ENCODE assay signal across 26 mouse cellular contexts in the genomic region with DNA sequence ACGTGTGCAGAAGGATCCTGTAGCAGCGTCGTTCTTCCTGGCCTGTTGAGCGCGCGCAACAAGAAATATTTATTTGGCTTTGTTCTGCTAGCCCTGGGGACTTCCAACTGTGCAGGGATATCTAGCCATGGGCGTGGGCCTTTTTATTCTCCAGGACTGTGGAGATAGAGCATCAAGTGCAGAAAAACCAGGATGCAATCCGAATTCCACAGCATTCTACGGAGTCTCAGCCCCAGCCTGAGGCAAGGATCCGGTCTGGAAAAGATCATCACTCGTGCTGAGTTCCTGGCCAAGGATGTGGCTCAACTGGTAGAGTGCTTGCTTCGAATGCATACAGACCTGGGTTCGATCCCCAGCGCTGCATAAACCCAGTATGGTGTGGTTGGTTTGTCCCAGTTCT.
"Had no signal": no experiment of that assay in that cellular context is flagged by ENCODE, and none has a peak within 500 bp of the region (broad histone marks: within the 10 kb centered on the region; RNA-seq: fewer than 3 reads in every experiment).

No protein-coding gene starts in this region.

- H3K9me3 ChIP-seq: heart, embryonic 13.5 days; heart, embryonic 15.5 days; hindbrain, embryonic 13.5 days; kidney, embryonic 15.5 days; limb, embryonic 13.5 days; limb, embryonic 15.5 days; liver, embryonic 12.5 days had no signal

- H3K4me2 ChIP-seq: heart, embryonic 11.5 days; heart, embryonic 13.5 days; heart, embryonic 15.5 days; hindbrain, embryonic 13.5 days; kidney, embryonic 15.5 days; limb, embryonic 13.5 days; limb, embryonic 15.5 days; liver, embryonic 12.5 days had no signal

- H3K27ac ChIP-seq: heart, adult 2 months; heart, embryonic 13.5 days; heart, embryonic 15.5 days; hindbrain, embryonic 13.5 days; hindbrain, postnatal 0 days; kidney, embryonic 15.5 days; kidney, postnatal 0 days; limb, embryonic 13.5 days; limb, embryonic 15.5 days; liver, embryonic 12.5 days; liver, embryonic 14.5 days had no signal

- ATAC-seq: intestine, embryonic 16.5 days; liver, embryonic 12.5 days had no signal

- H3K4me1 ChIP-seq: heart, embryonic 15.5 days; kidney, embryonic 15.5 days; limb, embryonic 13.5 days; limb, embryonic 15.5 days had no signal

- DNase-seq: gastrocnemius, postnatal 14 days; gastrocnemius, postnatal 36 days; heart, adult 11 months; heart, adult 2 months; heart, postnatal 14 days; heart, postnatal 36 days; kidney, adult 11 months; kidney, adult 2 months; kidney, adult 9 months; kidney, postnatal 14 days; kidney, postnatal 36 days; layer of hippocampus, adult 9-11 months; layer of hippocampus, postnatal 36 days; left cerebral cortex, postnatal 4 days had no signal

- H3K36me3 ChIP-seq: heart, embryonic 13.5 days; heart, embryonic 15.5 days; hindbrain, embryonic 13.5 days; kidney, embryonic 15.5 days; limb, embryonic 13.5 days; limb, embryonic 15.5 days; liver, embryonic 12.5 days had no signal

- H3K9ac ChIP-seq: heart, embryonic 13.5 days; heart, embryonic 15.5 days; hindbrain, embryonic 13.5 days; kidney, embryonic 15.5 days; limb, embryonic 13.5 days; limb, embryonic 15.5 days; liver, embryonic 12.5 days; liver, embryonic 14.5 days had no signal

- H3K4me3 ChIP-seq: heart, adult 2 months; heart, embryonic 13.5 days; heart, embryonic 15.5 days; hindbrain, embryonic 13.5 days; kidney, embryonic 15.5 days; limb, embryonic 13.5 days; limb, embryonic 15.5 days; liver, embryonic 12.5 days had no signal
